8 mouse cellular contexts compared by ENCODE assay signal in genomic region chr2:153649298-153650013, GRCm38 (mm10). TPM values are rescaled to one million over a fixed set of nuclear protein-coding genes. Genes with fewer than 3 reads are reported as not detected.
DNase-seq lines count a peak whose midpoint lies in the region; ATAC-seq and TF ChIP-seq lines count a peak whose summit lies in the region.

TSS of gene Dnmt3b (plus strand) at chr2:153649450.

- peak within 1 kb of the TSS; percentile 93 for H3K9ac ChIP-seq in heart, adult 2 months (ENCODE audit: low read depth, low read length)
- H3K9ac ChIP-seq in liver, adult 2 months (ENCODE audit: low read depth, low read length): peak within 1 kb of the TSS; percentile 99
- H3K9ac ChIP-seq in midbrain, embryonic 16.5 days (ENCODE audit: low read depth, low read length): peak within 1 kb of the TSS; percentile 85

- peaks cover 5% of the 10 kb centered on the region for H3K4me1 ChIP-seq in heart, adult 2 months (ENCODE audit: control insufficient read depth, insufficient read depth, low read length)
- peaks cover 5% of the 10 kb centered on the region for H3K4me1 ChIP-seq in liver, adult 2 months (ENCODE audit: control insufficient read depth, insufficient read depth, low read length)
- H3K4me1 ChIP-seq in midbrain, embryonic 16.5 days (ENCODE audit: control insufficient read depth, insufficient read depth, low read length): peaks cover 18% of the 10 kb centered on the region

- TF ChIP-seq POLR2A in heart, adult 2 months (IDR thresholded peaks at IDR 0.05; ENCODE audit: insufficient read depth, low read depth, low read length): no peak
- no peak for TF ChIP-seq POLR2A in liver, adult 2 months (IDR thresholded peaks at IDR 0.05; ENCODE audit: extremely low read depth, insufficient read depth, low read length)

- under 1% methylated on average over 83 of the region's 93 CpGs for WGBS in heart, adult 2 months
- WGBS in liver, adult 2 months: under 1% methylated on average over 82 of the region's 93 CpGs
- WGBS in midbrain, embryonic 16.5 days: under 1% methylated on average over 63 of the region's 93 CpGs

- intact Hi-C loops in heart, adult 2 months (cut with DNase I): loop anchor here (1.0 kb wide), 1 partner anchor 17 kb away; the partner anchor contains the start of gene Commd7

- H3K27me3 ChIP-seq in heart, adult 2 months (ENCODE audit: control insufficient read depth, insufficient read depth, low read length): no peaks in the 10 kb centered on the region
- H3K27me3 ChIP-seq in liver, adult 2 months (ENCODE audit: control insufficient read depth, insufficient read depth, low read length): no peaks in the 10 kb centered on the region
- H3K27me3 ChIP-seq in midbrain, embryonic 16.5 days (ENCODE audit: control insufficient read depth, insufficient read depth, low read depth, low read length): no peaks in the 10 kb centered on the region; the same call in 1 of the 2 replicates

- peak; percentile 93 for ATAC-seq in midbrain, embryonic 16.5 days

- TF ChIP-seq CTCF in heart, adult 2 months (IDR thresholded peaks at IDR 0.05): peak; percentile 36; the same call in 1 of the 2 replicates
- TF ChIP-seq CTCF in liver, adult 2 months (IDR thresholded peaks at IDR 0.05; ENCODE audit: low read depth, low read length): no peak

- H3K36me3 ChIP-seq in heart, adult 2 months (ENCODE audit: control insufficient read depth, insufficient read depth, low read length): no peaks in the 10 kb centered on the region
- H3K36me3 ChIP-seq in liver, adult 2 months (ENCODE audit: control insufficient read depth, insufficient read depth, low read length): no peaks in the 10 kb centered on the region
- no peaks in the 10 kb centered on the region for H3K36me3 ChIP-seq in midbrain, embryonic 16.5 days (ENCODE audit: control insufficient read depth, insufficient read depth, low read length)

- peak within 1 kb of the TSS; percentile 97 for H3K4me2 ChIP-seq in midbrain, embryonic 16.5 days (ENCODE audit: low read length)

- H3K27ac ChIP-seq in heart, adult 2 months: peak within 1 kb of the TSS; percentile 57
- no peak within 1 kb of the TSS for H3K27ac ChIP-seq in liver, adult 2 months (replicated peaks; ENCODE audit: insufficient read depth, low read depth, low read length)
- 0 out of 2 replicates have a peak within 1 kb of the TSS, but pooled peaks have one; percentile 38 for H3K27ac ChIP-seq in midbrain, embryonic 16.5 days (ENCODE audit: low read length)

- no peaks in the 10 kb centered on the region for H3K9me3 ChIP-seq in midbrain, embryonic 16.5 days (replicated peaks; ENCODE audit: control insufficient read depth, low read length, poor library complexity, severe bottlenecking)

- peak within 1 kb of the TSS; percentile 90 for H3K4me3 ChIP-seq in heart, adult 2 months
- H3K4me3 ChIP-seq in liver, adult 2 months (ENCODE audit: insufficient read depth, low read depth, low read length): peak within 1 kb of the TSS; percentile 99
- peak within 1 kb of the TSS; percentile 81 for H3K4me3 ChIP-seq in midbrain, embryonic 16.5 days (ENCODE audit: low read depth, low read length)

- no peak for TF ChIP-seq EP300 in heart, adult 2 months (IDR thresholded peaks at IDR 0.05; ENCODE audit: insufficient read depth, low read depth, low read length)

- no peaks in the 10 kb centered on the region for H3K79me2 ChIP-seq in heart, adult 2 months (replicated peaks; ENCODE audit: control insufficient read depth, insufficient read depth, low read length)
- H3K79me2 ChIP-seq in liver, adult 2 months (ENCODE audit: control insufficient read depth, insufficient read depth, low read length): peaks cover 9% of the 10 kb centered on the region

- peak; percentile 77 for DNase-seq in A20 (ENCODE audit: low read depth, low spot score)
- DNase-seq in adrenal gland, adult 8-10 months: peak; percentile 8
- DNase-seq in embryo, embryonic 9.5 days (ENCODE audit: extremely low spot score): peak; percentile 81
- DNase-seq in heart, adult 2 months: peak; percentile 82
- peak; percentile 48 for DNase-seq in kidney, adult 11 months
- no peak for DNase-seq in liver, adult 2 months (ENCODE audit: extremely low read depth, low read depth, low spot score)
- DNase-seq in spleen, postnatal 36 days (ENCODE audit: low spot score in 2 of 2): peak; percentile 32 to 39

RNA-seq across cellular contexts. Expression of gene Dnmt3b, which starts in this region (rescaled TPM):
- 1 to 10 TPM; 2.1 to 3.9 (median 2.8) TPM for total RNA-seq in adrenal gland, adult 8-10 months (2022)
- 1 to 10 TPM; 1.0 to 1.6 TPM for total RNA-seq in heart, adult 2 months (2021)
- polyA plus RNA-seq in heart, adult 2 months (2012; rRNA removed): 0.84 and 1.8 TPM in 2 replicates
- 0.54 and 0.65 TPM in 2 replicates for total RNA-seq in liver, adult 2 months (2014; rRNA removed)
- 2.2 and 3.4 TPM in 2 replicates for polyA plus RNA-seq in liver, adult 2 months (2012; rRNA removed)
- polyA plus RNA-seq in midbrain, embryonic 16.5 days (2015; fragmentation: Nextera tagmentation; extraction: Ambion mirVana): 3.0 and 3.5 TPM in 2 replicates
